Mouse (Mus musculus): Measurements from ENCODE around the gene Zfp536.

DNA sequence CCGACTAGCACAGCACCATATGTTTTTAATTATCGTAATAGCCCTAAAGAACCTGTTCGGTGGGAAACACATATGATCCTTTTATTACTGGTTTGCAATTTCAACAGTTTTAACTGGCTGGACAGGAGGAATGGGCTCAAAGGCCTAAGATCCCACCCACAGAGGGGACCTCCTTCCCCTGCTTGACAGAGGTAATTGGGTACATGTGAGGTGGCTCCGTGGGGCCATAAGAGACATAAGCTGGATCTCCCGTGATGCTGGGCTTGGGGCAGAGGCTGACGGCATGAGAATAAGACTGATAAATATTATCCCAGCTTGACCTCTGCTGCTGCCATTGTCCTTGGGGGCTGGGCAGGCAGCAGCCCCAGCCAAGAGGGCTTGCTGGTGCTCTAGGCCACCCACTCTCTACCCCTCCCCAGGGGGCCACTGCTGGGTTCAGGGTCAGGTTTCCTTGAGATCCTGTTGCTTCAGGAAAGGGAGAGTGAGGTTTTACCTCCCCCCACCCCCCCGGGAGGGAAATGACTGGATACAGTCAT lies 309.2 kb downstream of the Zfp536 start:
- no peak for TF ChIP-seq CTCF (IDR thresholded peaks at IDR 0.05; ENCODE audit: low read depth)
- no peak for TF ChIP-seq EP300 (IDR thresholded peaks at IDR 0.05; ENCODE audit: low read depth)

Data from heart, postnatal 0 days (tissue).